Mouse (Mus musculus) T-helper 1 cell (primary cell): ENCODE results near the gene Casp8ap2.

Experiments
- in situ Hi-C: fragments of 300-600 bp; cut with MboI, MseI; formaldehyde crosslinking; loops from one replicate; pipeline ENCODE4 v1.15.1; 2025; ENCODE audit warnings: high pct_unique_total_duplicates

The Casp8ap2 gene

DNA sequence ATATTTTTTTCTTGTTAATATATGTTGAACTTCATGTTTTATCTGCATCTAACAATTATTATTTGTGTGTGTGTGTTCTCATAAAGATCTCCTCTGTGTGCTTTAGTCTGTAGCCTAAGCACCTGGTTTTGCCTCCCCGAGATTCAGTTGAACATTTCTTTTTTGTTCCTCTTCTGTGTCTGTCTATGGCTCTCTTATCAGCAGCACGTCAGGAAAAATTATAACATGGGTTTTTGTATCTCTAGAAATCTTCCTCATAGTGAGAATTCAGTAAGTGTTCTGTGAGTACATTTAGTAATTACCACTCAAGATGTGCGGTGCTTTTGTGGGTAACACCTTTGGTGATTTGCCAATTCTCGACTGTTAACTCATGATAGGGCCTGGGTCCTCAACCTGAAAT lies 50.6 kb downstream of the Casp8ap2 start:
- in situ Hi-C loops: no loop called here

DNA sequence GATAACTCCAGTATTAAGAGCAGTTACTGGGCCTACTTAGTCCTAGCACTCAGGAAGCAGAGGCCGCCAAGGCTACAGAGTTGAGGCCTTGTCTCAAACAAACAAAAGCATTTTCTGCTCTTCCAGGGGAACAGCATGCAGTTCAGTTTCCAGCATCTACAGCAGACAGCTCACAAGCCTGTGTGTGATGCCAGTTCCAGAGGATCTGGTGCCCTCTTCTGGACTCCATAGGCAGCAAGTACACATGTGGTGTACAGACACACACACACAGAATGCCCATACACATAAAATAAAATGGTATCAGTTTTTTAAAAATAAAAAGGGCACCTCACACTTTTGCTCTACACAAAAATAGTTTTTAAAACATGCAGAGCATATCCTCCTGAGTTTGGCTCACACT lies 53.0 kb downstream of the Casp8ap2 start:
- in situ Hi-C loops: no loop called here

DNA sequence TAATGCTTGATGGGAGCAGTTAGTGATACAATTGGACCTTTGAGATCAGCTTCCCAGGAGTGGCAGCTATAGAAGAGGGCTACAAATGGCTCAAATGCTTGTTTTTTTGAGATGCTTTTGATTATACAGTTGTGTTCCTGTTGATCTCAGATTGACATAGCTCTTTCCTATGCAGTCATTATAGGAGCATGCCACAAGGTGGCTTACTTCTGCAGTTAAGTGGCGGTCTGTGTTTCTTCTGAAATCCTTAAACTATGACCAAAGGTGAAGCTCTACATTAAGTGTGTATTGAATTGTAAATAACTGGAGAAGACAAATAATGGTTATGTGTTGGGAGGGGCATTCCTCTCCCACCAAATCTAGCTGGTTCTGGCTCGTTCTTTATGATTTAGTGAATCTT lies 54.6 kb downstream of the Casp8ap2 start:
- in situ Hi-C loops: no loop called here

DNA sequence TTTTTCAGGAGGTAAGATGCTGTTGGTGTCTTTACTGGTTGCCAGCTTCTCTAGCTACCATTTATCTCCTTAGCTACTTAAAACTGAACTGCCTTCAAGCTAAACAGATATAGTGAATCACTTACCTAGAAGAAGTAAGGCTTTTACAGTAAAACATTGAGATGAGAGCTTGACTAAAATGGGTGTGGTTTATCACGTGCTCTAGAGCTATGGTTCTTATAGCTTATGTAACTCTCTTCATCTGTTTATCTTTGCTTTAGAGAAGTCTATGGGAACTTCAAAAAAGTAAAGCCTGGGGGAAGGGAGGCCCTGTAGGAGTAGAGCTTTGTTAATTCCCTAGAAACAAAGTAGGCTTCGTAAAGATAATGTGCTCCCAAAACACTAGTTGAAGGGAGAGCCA lies 58.8 kb downstream of the Casp8ap2 start:
- in situ Hi-C loops: no loop called here

DNA sequence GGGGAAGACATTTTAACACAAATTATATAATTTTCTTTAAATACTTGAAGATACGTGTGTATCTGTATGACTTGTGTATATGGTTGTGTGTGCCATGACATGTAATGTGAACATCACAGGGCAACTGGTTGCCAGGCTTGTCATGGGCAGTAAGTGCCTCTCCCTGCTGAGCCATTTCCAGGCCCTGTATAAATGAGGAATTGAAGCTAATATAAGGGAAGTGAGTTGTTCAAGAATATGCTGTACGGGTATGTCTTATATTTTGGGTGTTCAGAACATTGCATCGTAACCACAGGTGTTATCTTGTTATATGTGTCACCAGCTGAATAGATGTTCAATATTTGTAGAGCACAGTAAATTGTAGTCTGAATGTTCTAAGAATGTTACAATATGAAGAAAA lies 62.2 kb downstream of the Casp8ap2 start:
- in situ Hi-C loops: no loop called here

DNA sequence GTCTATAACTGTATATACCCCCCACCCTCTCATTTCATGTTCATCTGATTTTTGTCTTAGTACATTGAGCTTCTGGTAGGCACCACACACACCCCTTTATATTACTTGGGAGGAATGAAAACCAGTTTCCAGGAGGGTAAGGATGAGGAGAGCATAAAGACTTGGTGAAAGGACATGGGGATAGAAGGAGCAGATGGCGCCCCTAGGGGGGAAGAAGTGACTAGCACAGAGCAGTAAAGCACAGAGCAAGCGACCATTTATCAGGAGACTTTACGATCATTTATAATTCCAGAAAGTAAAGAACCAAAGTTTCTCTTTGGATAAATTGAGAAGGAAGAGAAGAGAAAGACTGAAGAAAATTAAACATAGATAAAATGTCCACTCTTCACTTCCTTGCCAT lies 65.6 kb downstream of the Casp8ap2 start:
- in situ Hi-C loops: loop anchor here (5.0 kb wide), 1 partner anchor 39 kb away; no protein-coding TSS in a partner anchor

DNA sequence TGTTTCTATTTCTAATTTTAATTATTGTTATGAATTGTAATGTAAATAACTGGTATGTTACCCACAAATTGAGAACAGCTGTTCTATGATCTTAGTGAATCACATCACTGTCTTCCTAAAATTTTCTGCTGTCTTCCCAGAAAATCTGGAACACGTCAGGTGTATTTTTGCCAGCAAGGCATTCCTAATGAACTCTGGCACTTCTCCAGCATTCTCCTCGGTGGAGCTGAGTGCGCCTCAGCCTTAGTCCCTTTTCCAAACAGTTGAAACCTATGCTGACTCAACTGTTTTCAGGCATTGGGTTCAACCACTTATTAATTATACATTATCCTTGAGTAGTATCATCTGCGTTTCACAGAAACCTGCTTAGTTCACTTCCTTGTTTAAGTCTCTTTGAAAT lies 67.2 kb downstream of the Casp8ap2 start:
- in situ Hi-C loops: loop anchor here (5.0 kb wide), 1 partner anchor 40 kb away; no protein-coding TSS in a partner anchor

DNA sequence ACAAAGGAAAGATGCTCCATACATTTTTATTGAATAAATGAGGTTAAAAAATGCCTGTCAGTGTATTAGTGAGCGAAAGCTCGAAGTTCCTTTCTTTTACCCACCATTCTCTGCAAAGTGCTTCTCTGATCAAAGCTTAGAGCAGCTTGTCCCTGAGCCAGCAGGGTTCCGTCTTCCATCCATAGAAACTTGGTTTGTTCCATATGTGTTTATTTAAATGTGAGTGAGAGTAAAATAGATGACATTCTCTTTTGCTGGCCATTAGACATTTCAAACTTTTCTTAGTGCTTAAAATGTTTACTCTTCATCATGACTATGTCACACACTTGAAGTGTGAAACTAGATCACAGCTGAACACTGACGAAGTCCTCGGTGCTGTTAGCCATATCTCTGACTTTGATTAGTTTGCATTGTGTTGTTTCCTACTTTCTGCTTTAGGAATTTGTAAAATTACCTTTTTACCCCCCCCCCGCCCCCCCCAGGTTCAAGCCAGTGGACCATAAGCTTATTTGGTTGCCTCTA lies 67.9 kb downstream of the Casp8ap2 start:
- in situ Hi-C loops: loop anchor here (5.0 kb wide), 1 partner anchor 41 kb away; no protein-coding TSS in a partner anchor
